Mouse (Mus musculus) hindbrain, embryonic 15.5 days (tissue): ENCODE results near the gene Casp6. TPM values are rescaled to one million over a fixed set of nuclear protein-coding genes. Genes with fewer than 3 reads are reported as not detected.
A peak's percentile ranks its signal among the peaks of the same experiment; 100 is the strongest.

Experiments used
- ATAC-seq: fragments of 200-750 bp; cut with Nextera tagmentation; 2 replicates; pipeline ENCODE4 v1.8.0; 2017; ENCODE audit warnings: low read depth, moderate number of reproducible peaks, moderate TSS enrichment; ENCODE audit not compliant: low FRiP score
- H3K27ac ChIP-seq: fragments of 300-500 bp; sonication (generic); replicated peaks from 2 replicates; pipeline ENCODE4 v1.5.1; 2015; ENCODE audit warnings: mild to moderate bottlenecking, inconsistent platforms
- H3K27me3 ChIP-seq: fragments of 300-500 bp; sonication (generic); 2 replicates; pipeline ENCODE4 v1.6.1; 2015; ENCODE audit warnings: control low read depth, inconsistent platforms
- H3K36me3 ChIP-seq: fragments of 300-500 bp; sonication (generic); 2 replicates; pipeline ENCODE4 v1.6.1; 2015; ENCODE audit warnings: control low read depth, inconsistent platforms
- H3K4me1 ChIP-seq: fragments of 300-500 bp; sonication (generic); replicated peaks from 2 replicates; pipeline ENCODE4 v1.6.1; 2015; ENCODE audit warnings: control low read depth, inconsistent platforms
- H3K4me2 ChIP-seq: fragments of 300-500 bp; sonication (generic); 2 replicates; pipeline ENCODE4 v1.6.1; 2015; ENCODE audit warnings: moderate library complexity, mild to moderate bottlenecking, inconsistent platforms
- H3K4me3 ChIP-seq: fragments of 300-500 bp; sonication (generic); 2 replicates; pipeline ENCODE4 v1.5.1; 2015; ENCODE audit warnings: mild to moderate bottlenecking, inconsistent platforms
- H3K9ac ChIP-seq: fragments of 300-500 bp; sonication (generic); 2 replicates; pipeline ENCODE4 v1.6.1; 2015; ENCODE audit warnings: inconsistent platforms
- H3K9me3 ChIP-seq: fragments of 300-500 bp; sonication (generic); 2 replicates; pipeline ENCODE4 v1.6.1; 2016; ENCODE audit warnings: control low read depth, inconsistent platforms
- WGBS: fragments of 180-500 bp; shearing (Covaris S2); methylation state at CpG from one replicate; pipeline ENCODE4 v1.1.7; 2015; 5-methylcytosine and 5-hydroxymethylcytosine counted together
- polyA plus RNA-seq: library from polyadenylated mRNA; unstranded; fragments of >200 nt; fragmentation: Nextera tagmentation; extraction: Ambion mirVana; gene quantifications from 2 replicates; pipeline ENCODE4 v1.2.1, GENCODE M21; 2015

The Casp6 gene
- polyA plus RNA-seq, 1 experiment from 2014 or later, result 25.0 TPM

- Histone ChIP-seq H3K27me3 (no peaks in the 10 kb centered on the region), H3K4me3 (no peak overlapping the region), H3K9ac (no peak overlapping the region), H3K4me1 (no peaks in the 10 kb centered on the region), H3K4me2 (no peak overlapping the region), H3K9me3 (no peaks in the 10 kb centered on the region), H3K27ac (no peak overlapping the region), H3K36me3 (peaks cover 33% of the 10 kb centered on the region)
- ATAC-seq, result no peak
- WGBS, result 90% methylated on average over 5 of the region's 5 CpGs
Observed at GRCm38 (mm10) chr3:129892003-129892402, 9.2 kb upstream of the Casp6 start.

DNA sequence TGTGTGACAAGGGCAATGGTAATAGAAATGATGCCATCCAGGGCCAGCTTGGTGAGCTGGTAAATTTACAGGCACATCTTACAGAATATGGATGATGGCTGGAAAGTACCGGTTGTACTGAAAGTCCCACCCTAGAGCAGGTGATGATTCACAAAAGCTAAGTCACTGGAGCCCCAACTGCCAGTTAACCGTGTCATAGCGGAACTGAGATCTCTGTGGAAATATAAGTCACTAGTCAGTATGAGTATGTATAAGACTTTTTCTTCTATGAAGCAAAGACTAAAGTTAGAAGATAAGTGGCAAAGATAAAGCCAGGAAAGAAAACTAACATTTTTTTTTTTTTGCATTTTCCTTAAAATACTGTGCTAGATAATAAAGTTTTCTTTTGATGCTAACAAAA lies 8.1 kb upstream of the Casp6 start:
- Histone ChIP-seq H3K9ac (no peak overlapping the region), H3K9me3 (no peaks in the 10 kb centered on the region), H3K4me2 (no peak overlapping the region), H3K27me3 (no peaks in the 10 kb centered on the region), H3K4me3 (no peak overlapping the region), H3K4me1 (no peaks in the 10 kb centered on the region), H3K27ac (no peak overlapping the region), H3K36me3 (peaks cover 33% of the 10 kb centered on the region)
- 97% methylated on average over 3 of the region's 3 CpGs for WGBS
- no peak for ATAC-seq

GRCm38 (mm10) chr3:129896591-129896990 lies 4.6 kb upstream of the Casp6 start:
- 92% methylated on average over 6 of the region's 6 CpGs for WGBS
- Histone ChIP-seq H3K4me3 (no peak overlapping the region), H3K9ac (no peak overlapping the region), H3K27me3 (no peaks in the 10 kb centered on the region), H3K27ac (no peak overlapping the region), H3K36me3 (peaks cover 24% of the 10 kb centered on the region), H3K4me1 (peaks cover 4% of the 10 kb centered on the region), H3K4me2 (no peak overlapping the region), H3K9me3 (no peaks in the 10 kb centered on the region)
- ATAC-seq, result no peak

DNA sequence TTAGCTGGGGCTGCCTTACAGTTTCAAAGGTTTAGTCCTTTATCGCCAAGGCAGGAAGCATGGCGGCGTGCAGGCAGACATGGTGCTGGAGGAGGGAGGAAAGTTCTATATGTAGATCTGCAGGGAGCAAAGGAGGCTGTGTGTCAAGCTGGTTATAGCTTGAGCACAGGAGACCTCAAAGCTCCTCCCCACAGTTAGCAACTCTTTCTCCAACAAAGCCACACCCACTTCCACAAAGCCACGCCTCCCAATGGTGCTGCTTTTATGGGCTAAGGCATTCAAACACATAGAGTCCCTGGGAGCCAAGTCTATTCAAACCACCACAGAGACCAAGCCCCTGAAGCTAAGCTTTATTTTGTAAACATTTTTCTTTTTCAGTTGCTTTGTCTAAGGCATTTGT lies 2.3 kb upstream of the Casp6 start:
- H3K27me3 ChIP-seq, result no peaks in the 10 kb centered on the region
- no peak for ATAC-seq
- WGBS, result 68% methylated on average over 4 of the region's 4 CpGs
- no peak overlapping the region for H3K27ac ChIP-seq
- H3K9ac ChIP-seq, result no peak overlapping the region
- H3K4me3 ChIP-seq, result no peak overlapping the region
- H3K4me2 ChIP-seq, result no peak overlapping the region
- peaks cover 7% of the 10 kb centered on the region; the same call in 1 of the 2 replicates for H3K36me3 ChIP-seq
- no peaks in the 10 kb centered on the region for H3K9me3 ChIP-seq
- H3K4me1 ChIP-seq, result peaks cover 14% of the 10 kb centered on the region

- Histone ChIP-seq H3K9me3 (no peaks in the 10 kb centered on the region), H3K36me3 (no peaks in the 10 kb centered on the region), H3K9ac (no peak overlapping the region), H3K4me1 (peaks cover 14% of the 10 kb centered on the region), H3K4me3 (no peak overlapping the region), H3K27me3 (no peaks in the 10 kb centered on the region), H3K27ac (no peak overlapping the region), H3K4me2 (no peak overlapping the region)
- WGBS, result 97% methylated on average over 3 of the region's 3 CpGs
- no peak for ATAC-seq
Observed at GRCm38 (mm10) chr3:129903369-129903768, 2.1 kb downstream of the Casp6 start.

DNA sequence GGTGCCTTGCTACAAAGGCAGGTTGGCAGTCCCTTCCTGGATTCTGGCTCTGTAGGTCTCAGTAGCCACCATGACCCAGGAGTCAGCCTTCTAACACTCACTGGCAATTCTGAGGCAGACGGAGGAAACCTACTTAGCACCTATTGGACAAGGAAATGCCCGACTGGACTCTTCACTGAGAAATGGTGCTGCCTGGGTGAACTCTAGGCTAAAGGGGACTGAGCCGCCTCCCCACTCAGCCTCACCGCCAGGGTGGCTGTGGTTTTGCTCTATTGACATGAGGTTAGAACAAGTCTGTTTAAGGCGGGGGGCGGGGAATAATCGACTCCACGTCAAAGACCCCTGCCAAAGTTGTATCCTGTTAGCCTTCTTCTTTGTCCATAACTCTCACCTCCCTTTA lies 2.6 kb downstream of the Casp6 start:
- H3K4me2 ChIP-seq, result no peak overlapping the region
- peaks cover 14% of the 10 kb centered on the region for H3K4me1 ChIP-seq
- no peaks in the 10 kb centered on the region for H3K36me3 ChIP-seq
- H3K9ac ChIP-seq, result no peak overlapping the region
- 90% methylated on average over 8 of the region's 8 CpGs for WGBS
- no peaks in the 10 kb centered on the region for H3K27me3 ChIP-seq
- no peaks in the 10 kb centered on the region for H3K9me3 ChIP-seq
- H3K4me3 ChIP-seq, result no peak overlapping the region
- H3K27ac ChIP-seq, result no peak overlapping the region
- ATAC-seq, result no peak

DNA sequence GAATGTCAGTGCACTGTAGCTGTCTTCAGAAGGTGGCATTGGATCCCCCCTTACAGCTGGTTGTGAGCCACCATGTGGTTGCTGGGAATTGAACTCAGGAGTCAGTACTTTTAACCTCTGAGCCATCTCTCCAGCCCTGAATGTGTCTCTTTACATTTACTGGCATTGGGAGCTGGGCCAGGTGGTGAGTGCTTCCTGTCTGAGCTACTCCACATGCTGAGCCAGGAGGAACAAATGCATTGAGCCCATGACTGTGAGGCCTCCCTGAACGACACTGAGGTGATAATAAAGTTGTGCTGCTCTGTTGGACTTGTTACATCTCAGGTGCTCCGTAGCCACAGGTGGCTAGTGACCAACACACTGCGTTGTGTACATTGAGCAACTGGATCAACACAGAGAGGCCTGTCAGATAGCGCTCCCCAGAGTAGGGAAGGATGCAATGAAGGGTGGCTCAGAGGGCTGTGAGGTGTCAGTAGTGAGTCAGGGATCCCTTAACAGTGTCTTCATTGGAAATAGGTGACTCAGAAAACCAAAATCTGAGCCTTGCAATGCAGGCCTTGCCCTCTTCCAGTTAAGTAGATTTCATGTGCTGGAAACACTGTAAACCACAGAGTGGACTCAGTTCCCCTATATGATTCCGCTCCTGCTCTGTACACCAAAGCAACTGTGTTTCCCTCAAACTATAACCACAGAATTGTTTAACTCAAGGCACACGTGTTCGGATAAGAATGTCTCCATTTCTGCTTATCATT lies 3.3 kb downstream of the Casp6 start:
- Histone ChIP-seq H3K9me3 (no peaks in the 10 kb centered on the region), H3K4me1 (peaks cover 14% of the 10 kb centered on the region), H3K9ac (no peak overlapping the region), H3K4me3 (no peak overlapping the region), H3K27ac (no peak overlapping the region), H3K36me3 (0 out of 2 replicates have a peak, but pooled peaks cover 2% of the 10 kb centered on the region), H3K4me2 (no peak overlapping the region), H3K27me3 (no peaks in the 10 kb centered on the region)
- 90% methylated on average over 7 of the region's 7 CpGs for WGBS
- ATAC-seq, result no peak

DNA sequence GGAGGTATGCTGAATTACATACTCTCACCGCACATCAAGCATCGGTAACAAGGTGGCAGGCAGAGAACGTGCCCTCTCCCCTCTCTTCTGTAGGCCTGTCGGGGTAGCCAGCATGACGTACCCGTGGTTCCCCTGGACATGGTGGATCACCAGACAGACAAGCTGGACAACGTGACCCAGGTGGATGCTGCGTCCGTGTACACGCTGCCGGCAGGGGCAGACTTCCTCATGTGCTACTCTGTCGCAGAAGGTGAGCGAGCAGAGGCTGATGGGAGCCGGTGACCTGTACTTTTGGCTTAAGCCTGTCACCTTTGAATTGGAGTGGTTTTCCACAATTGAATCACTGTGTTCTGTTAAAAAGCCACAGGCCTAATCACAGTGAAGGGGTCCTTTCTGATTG lies 10.8 kb downstream of the Casp6 start:
- no peak overlapping the region for H3K9ac ChIP-seq
- no peak overlapping the region for H3K4me2 ChIP-seq
- no peaks in the 10 kb centered on the region for H3K9me3 ChIP-seq
- no peak for ATAC-seq
- no peak overlapping the region for H3K4me3 ChIP-seq
- 95% methylated on average over 14 of the region's 14 CpGs for WGBS
- H3K36me3 ChIP-seq, result 0 out of 2 replicates have a peak, but pooled peaks cover 2% of the 10 kb centered on the region
- no peak overlapping the region for H3K27ac ChIP-seq
- H3K4me1 ChIP-seq, result no peaks in the 10 kb centered on the region
- no peaks in the 10 kb centered on the region for H3K27me3 ChIP-seq

DNA sequence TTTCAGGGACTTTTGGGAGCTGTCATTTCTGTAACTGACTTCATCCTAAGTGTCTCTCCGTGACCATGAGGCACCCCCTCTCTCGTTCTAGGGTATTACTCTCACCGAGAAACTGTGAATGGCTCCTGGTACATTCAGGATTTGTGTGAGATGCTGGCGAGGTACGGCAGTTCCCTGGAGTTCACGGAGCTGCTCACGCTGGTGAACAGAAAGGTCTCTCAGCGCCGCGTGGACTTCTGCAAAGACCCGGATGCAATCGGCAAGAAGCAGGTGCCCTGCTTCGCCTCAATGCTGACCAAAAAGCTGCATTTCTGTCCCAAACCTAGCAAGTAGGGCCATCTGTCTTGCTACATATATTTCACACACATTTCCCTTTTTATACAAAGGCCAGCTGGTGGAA lies 12.0 kb downstream of the Casp6 start:
- no peaks in the 10 kb centered on the region for H3K27me3 ChIP-seq
- no peak overlapping the region for H3K4me2 ChIP-seq
- H3K36me3 ChIP-seq, result 0 out of 2 replicates have a peak, but pooled peaks cover 2% of the 10 kb centered on the region
- ATAC-seq, result no peak
- no peak overlapping the region for H3K27ac ChIP-seq
- H3K4me1 ChIP-seq, result no peaks in the 10 kb centered on the region
- no peak overlapping the region for H3K9ac ChIP-seq
- no peak overlapping the region for H3K4me3 ChIP-seq
- H3K9me3 ChIP-seq, result no peaks in the 10 kb centered on the region
- 89% methylated on average over 13 of the region's 13 CpGs for WGBS

GRCm38 (mm10) chr3:129917424-129917823 lies 16.2 kb downstream of the Casp6 start:
- H3K9ac ChIP-seq, result no peak overlapping the region
- no peaks in the 10 kb centered on the region for H3K27me3 ChIP-seq
- H3K4me3 ChIP-seq, result no peak overlapping the region
- no peaks in the 10 kb centered on the region for H3K4me1 ChIP-seq
- H3K9me3 ChIP-seq, result no peaks in the 10 kb centered on the region
- no peaks in the 10 kb centered on the region for H3K36me3 ChIP-seq
- 87% methylated on average over 3 of the region's 3 CpGs for WGBS
- no peak overlapping the region for H3K27ac ChIP-seq
- no peak overlapping the region for H3K4me2 ChIP-seq
- ATAC-seq, result no peak

DNA sequence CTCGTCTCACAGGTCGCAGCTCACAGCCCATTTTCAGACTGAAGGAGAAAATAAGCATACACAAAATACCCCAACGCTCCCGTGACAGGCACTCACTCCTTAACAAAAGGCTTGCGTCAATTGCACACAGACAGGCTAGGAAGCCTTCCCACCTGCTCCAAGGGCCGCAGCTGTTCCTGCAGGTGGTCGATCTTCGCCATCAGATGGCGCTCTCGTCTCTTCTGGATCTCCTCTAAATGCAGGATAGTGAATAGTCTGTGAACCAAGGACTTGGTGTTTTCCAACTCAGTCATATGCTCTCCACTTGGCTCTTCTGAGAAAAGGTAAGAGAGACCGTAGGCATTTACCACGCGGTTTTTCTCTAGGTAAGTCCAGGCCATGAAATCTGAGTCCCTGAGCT lies 17.2 kb downstream of the Casp6 start:
- H3K9me3 ChIP-seq, result no peaks in the 10 kb centered on the region
- WGBS, result 13% methylated on average over 13 of the region's 13 CpGs
- H3K4me2 ChIP-seq, result no peak overlapping the region
- H3K4me3 ChIP-seq, result no peak overlapping the region
- no peaks in the 10 kb centered on the region for H3K36me3 ChIP-seq
- no peaks in the 10 kb centered on the region for H3K4me1 ChIP-seq
- H3K27me3 ChIP-seq, result no peaks in the 10 kb centered on the region
- no peak overlapping the region for H3K9ac ChIP-seq
- no peak overlapping the region for H3K27ac ChIP-seq
- peak; percentile 86 for ATAC-seq

DNA sequence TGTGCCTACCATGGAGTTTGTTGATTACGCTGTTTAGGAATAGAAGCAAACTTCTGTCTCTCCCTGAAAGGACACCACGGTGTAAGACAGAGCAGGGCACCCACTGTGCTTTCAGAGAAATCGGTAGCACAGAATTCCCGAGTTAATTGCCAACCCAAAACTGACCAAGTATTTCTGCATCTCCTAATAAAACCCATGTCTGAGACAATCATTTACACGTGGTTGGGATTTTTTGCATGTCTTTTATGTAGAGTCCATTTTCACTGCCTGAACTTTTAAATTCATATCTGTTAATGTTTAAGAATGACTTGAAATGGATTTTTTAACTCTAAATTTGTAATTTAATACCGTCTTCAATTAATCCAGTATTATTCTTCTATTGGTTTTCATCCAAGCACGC lies 22.4 kb downstream of the Casp6 start:
- Histone ChIP-seq H3K27ac (no peak overlapping the region), H3K36me3 (no peaks in the 10 kb centered on the region), H3K4me1 (no peaks in the 10 kb centered on the region), H3K9ac (no peak overlapping the region), H3K4me2 (no peak overlapping the region), H3K9me3 (no peaks in the 10 kb centered on the region), H3K27me3 (no peaks in the 10 kb centered on the region), H3K4me3 (no peak overlapping the region)
- 93% methylated on average over 7 of the region's 7 CpGs for WGBS
- no peak for ATAC-seq

DNA sequence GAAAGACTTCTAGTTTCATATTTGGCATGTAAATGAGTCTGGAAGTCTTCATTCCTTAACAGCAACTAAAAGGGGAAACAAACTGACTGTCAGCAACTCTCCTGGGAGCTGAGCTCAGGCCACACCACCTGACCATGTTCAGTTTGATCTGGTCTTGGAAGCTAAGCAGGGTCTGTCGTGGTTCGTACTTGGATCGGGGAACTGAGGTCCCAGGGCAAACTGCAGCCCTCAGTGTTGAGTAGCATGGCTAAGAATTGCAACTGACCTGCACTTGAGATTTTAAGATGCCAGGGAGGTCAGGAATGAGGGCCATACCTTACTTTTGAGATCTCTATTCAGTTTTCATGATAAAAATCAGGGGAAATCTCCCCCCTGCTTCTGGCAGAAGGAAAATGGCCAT lies 24.6 kb downstream of the Casp6 start:
- no peak for ATAC-seq

More for the DNA sequence above, 24.6 kb downstream of the Casp6 start:
- no peak overlapping the region for H3K4me3 ChIP-seq
- no peaks in the 10 kb centered on the region for H3K4me1 ChIP-seq
- no peaks in the 10 kb centered on the region for H3K27me3 ChIP-seq
- H3K4me2 ChIP-seq, result no peak overlapping the region
- WGBS, result 95% methylated on average over 3 of the region's 3 CpGs
- no peak overlapping the region for H3K27ac ChIP-seq
- H3K36me3 ChIP-seq, result no peaks in the 10 kb centered on the region
- no peak overlapping the region for H3K9ac ChIP-seq
- H3K9me3 ChIP-seq, result no peaks in the 10 kb centered on the region
